Mouse (Mus musculus) Patski (cell line): ENCODE measurements around the gene Aqp9. TPM values are rescaled to one million over a fixed set of nuclear protein-coding genes. Genes with fewer than 3 reads are reported as not detected.

Source experiments
- ATAC-seq: fragments of 100-300 bp; one replicate; pipeline ENCODE4 v1.8.0; 2021
- CTCF ChIA-PET: fragments of 350-600 bp; sonication (Branson Sonifier 250); formaldehyde crosslinking; loops from one replicate; lab custom pipeline; 2022; ENCODE audit warnings: inconsistent platforms; lab: Charles Lee
- POLR2A ChIA-PET: fragments of 350-600 bp; sonication (Branson Sonifier 250); formaldehyde crosslinking; loops from one replicate; lab custom pipeline; 2022; ENCODE audit warnings: antibody characterized with exemption, inconsistent platforms; lab: Charles Lee
- DNase-seq: peaks from one replicate; pipeline ENCODE4 v3.0.0-alpha.2; 2011; ENCODE audit warnings: low read depth, low spot score
- H3K27me3 ChIP-seq: fragments of 371-371 bp; one replicate; pipeline ENCODE4 v1.5.1; 2021
- CTCF ChIP-seq: fragments of 100-300 bp; IDR thresholded peaks from one replicate; pipeline ENCODE4 v1.5.1; 2021
- in situ Hi-C: fragments of 300-500 bp; cut with MboI; formaldehyde crosslinking; loops from 3 replicates; pipeline ENCODE4 v1.11.1; 2018; ENCODE audit warnings: low pct_unique_long_range_greater_than_20kb, mixed read lengths
- polyA plus RNA-seq: library from polyadenylated mRNA; unstranded; gene quantifications from one replicate; pipeline ENCODE4 v1.2.3, GENCODE M21; 2021

Aqp9 gene
- polyA plus RNA-seq, 1 experiment from 2014 or later: 0.30 TPM

DNA sequence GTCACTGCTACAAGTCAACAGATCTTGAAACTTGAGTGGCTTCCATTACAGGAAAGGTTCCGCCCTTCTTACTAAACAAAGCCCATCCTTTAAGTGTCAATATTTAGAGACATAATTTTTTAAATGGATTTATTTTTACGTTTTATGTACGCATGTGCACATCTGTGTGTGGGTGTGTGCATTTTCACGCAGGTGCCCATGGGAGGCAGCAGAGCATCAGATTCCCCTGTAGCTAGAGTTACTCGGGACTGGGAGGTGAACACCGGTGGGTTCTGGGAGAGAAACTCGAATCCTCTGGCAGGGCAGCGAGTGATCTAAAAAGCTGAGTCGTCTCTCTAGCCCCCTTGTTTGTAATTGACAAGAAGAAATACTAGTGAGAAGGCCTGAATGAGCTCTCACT is 5.1 kb upstream of the Aqp9 start:
- peaks cover 40% of the 10 kb centered on the region for H3K27me3 ChIP-seq
- no peak for DNase-seq
- CTCF ChIA-PET: interaction anchor here (1.5 kb wide), 1 partner anchor 15 kb away, joined by 5 read pairs; no protein-coding TSS in a partner anchor
- ATAC-seq: no peak
- in situ Hi-C loops: no loop called here
- POLR2A ChIA-PET: no interaction called here
- no peak for TF ChIP-seq CTCF

- DNase-seq (no peak), ATAC-seq (no peak)
- in situ Hi-C loops: no loop called here
- CTCF ChIA-PET: interaction anchor here (0.9 kb wide), 1 partner anchor 38 kb away, joined by 3 read pairs; no protein-coding TSS in a partner anchor
- POLR2A ChIA-PET: no interaction called here
- peaks cover 13% of the 10 kb centered on the region for H3K27me3 ChIP-seq
- TF ChIP-seq CTCF: no peak
Observed at GRCm38 (mm10) chr9:71167473-71168215, 838 bp downstream of the Aqp9 start.

DNA sequence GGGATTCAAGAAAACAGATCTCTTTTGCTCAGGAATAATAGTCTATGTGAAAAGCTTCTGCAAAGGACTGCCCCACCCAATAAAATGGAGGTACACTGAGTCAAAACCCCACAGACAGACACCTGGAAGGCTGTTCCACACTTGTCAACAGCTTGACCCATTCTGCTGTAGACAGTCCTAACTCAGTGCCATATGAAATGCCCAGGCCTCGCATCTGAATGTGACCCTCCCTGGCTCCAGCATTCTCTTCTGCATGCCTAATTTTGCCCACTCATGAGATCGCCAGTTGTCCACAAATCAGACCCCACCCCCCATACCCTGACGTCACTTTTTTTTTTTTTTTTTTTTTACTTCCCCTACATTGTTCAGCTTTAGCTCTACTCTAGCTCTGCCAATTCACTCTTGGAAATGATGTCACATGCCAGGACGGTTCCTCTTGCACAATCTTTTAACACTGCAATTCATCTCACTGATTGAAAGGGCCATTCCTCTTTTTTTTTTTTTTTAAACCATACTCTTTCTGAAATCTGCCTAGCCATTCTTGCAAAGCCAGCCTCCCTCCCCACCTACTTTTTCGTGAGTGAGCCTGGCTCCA is 1.5 kb downstream of the Aqp9 start:
- in situ Hi-C loops: no loop called here
- POLR2A ChIA-PET: no interaction called here
- CTCF ChIA-PET: interaction anchor here (0.9 kb wide), 1 partner anchor 38 kb away, joined by 3 read pairs; no protein-coding TSS in a partner anchor
- peak; percentile 24 for DNase-seq
- peaks cover 13% of the 10 kb centered on the region for H3K27me3 ChIP-seq
- TF ChIP-seq CTCF: no peak
- ATAC-seq: no peak

DNA sequence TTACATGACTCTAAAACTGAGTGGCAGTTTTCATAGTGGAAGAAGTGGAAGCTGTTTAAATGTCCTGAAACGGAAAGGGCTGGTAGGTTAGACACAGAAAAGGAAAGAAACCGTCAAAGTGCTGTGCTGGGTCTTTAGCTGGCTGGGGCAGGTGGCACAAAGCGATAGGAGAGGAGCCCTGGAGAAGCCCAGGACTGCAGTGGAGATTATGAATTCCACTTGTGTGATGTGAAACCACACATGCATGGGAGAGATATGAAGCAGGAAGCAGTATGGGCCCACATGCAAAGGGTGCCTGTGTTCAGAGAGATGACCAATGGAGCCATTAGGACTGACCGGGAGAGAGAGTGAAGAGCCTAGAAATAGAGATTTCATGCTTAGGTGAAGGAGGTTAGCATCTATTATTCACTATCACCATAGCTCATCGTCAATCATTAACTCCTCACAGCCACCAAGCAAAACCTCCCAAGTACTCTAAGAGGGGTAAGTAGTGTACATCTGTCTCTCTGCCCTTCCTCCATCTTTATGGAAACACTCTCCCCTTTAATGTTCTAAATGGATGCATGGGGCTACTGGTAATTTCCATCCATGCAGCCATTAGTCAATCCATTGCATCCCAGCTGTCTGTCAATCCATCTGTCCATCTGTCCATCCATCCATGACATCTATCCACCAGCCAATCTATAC is 2.3 kb downstream of the Aqp9 start:
- no peak for ATAC-seq
- in situ Hi-C loops: no loop called here

GRCm38 (mm10) chr9:71165510-71165909 is 3.0 kb downstream of the Aqp9 start:
- peaks cover 4% of the 10 kb centered on the region for H3K27me3 ChIP-seq
- CTCF ChIA-PET: interaction anchor here (1.1 to 1.4 kb wide), 2 partner anchors 23 to 37 kb away, joined by 3 to 5 read pairs; no protein-coding TSS in a partner anchor
- in situ Hi-C loops: no loop called here
- POLR2A ChIA-PET: no interaction called here
- ATAC-seq (no peak), DNase-seq (no peak)
- TF ChIP-seq CTCF: no peak

More for the DNA sequence above, 2.3 kb downstream of the Aqp9 start:
- TF ChIP-seq CTCF: no peak
- DNase-seq: no peak
- peaks cover 10% of the 10 kb centered on the region for H3K27me3 ChIP-seq
- ChIA-PET CTCF (interaction anchor here (1.1 to 1.4 kb wide), 2 partner anchors 23 to 37 kb away, joined by 3 to 5 read pairs; no protein-coding TSS in a partner anchor), POLR2A (no interaction called here)

DNA sequence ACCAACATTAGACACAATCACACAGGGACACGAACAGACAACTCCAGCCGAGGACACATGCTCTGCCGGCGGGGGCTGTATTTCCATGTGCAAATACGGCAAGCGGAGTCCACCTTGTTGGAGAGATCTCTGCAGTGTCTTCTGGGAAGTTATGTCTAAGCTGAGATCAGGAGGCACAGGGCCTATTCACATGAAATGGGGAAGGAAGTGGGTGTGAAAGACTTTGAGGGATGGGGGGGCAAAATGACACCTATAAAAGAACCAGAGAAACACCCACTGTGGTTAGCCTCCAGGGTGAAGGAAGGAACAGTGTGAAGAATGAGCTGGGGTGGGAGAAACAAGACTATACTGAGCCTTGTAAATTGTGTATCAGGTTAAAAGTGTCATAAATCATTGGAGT is 3.4 kb downstream of the Aqp9 start:
- POLR2A ChIA-PET: no interaction called here
- in situ Hi-C loops: no loop called here
- ATAC-seq: no peak

GRCm38 (mm10) chr9:71164353-71164752 is 4.1 kb downstream of the Aqp9 start:
- ATAC-seq (no peak), DNase-seq (no peak)
- no peaks in the 10 kb centered on the region for H3K27me3 ChIP-seq
- POLR2A ChIA-PET: no interaction called here
- in situ Hi-C loops: no loop called here
- CTCF ChIA-PET: interaction anchor here (1.4 kb wide), 1 partner anchor 35 kb away, joined by 3 read pairs; no protein-coding TSS in a partner anchor
- no peak for TF ChIP-seq CTCF

More for the DNA sequence above, 3.4 kb downstream of the Aqp9 start:
- no peaks in the 10 kb centered on the region for H3K27me3 ChIP-seq
- no peak for TF ChIP-seq CTCF
- DNase-seq: no peak
- CTCF ChIA-PET: interaction anchor here (1.1 to 1.4 kb wide), 2 partner anchors 24 to 36 kb away, joined by 3 to 5 read pairs; no protein-coding TSS in a partner anchor

DNA sequence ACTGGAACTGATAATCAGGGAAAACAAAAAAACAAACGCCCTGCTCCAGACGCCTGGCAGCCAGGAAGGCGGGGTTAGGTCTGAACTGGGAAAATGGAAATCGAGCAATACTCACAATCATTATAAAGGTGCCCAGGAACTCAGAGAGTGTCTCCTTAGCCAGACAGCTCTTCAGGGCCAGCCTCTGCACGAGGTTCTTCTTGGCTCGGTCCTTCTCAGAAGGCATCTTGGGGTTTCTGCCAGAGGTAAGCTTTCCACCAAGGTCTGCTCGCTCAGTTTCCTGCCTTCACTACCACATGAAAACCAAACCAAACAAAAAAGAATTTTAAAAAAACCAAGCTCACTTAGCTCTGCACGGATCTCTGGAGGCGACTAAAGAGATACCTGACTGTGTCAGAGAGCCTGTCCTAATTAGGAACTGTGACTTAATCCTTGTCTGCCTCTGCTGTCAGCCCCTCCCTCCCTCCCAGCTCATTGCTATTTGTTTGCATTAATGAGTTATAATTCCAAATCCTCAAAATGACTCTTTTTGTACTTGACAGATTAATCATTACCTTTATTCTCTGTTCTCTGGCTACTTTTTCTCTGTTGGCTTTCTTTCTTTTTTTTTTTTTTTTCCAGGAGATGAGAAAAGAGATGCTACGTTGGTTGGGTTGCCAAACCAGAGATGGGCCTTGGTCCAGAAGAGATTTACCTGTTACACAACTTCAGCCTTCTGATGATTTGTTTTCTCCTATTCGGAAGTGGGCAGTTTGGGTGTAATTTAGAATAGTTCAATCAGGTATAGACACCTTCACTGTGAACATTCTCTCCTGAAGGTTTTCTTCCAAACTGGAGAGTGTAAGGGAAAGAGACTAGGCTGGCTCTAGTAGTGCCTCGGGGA is 5.4 kb downstream of the Aqp9 start:
- H3K27me3 ChIP-seq: no peaks in the 10 kb centered on the region
- ChIA-PET POLR2A (no interaction called here), CTCF (no interaction called here)
- in situ Hi-C loops: no loop called here
- peak; percentile 42 for DNase-seq
- TF ChIP-seq CTCF: no peak
- no peak for ATAC-seq

- DNase-seq (no peak), ATAC-seq (no peak)
- ChIA-PET POLR2A (interaction anchor here (0.7 kb wide), 1 partner anchor 11 kb away, joined by 3 read pairs; no protein-coding TSS in a partner anchor), CTCF (interaction anchor here (1.1 kb wide), 1 partner anchor 13 kb away, joined by 3 read pairs; no protein-coding TSS in a partner anchor)
- no peak for TF ChIP-seq CTCF
- H3K27me3 ChIP-seq: no peaks in the 10 kb centered on the region
- in situ Hi-C loops: no loop called here
Observed at GRCm38 (mm10) chr9:71162131-71162857, 6.2 kb downstream of the Aqp9 start.
